Mouse (Mus musculus): ENCODE results near the gene Npm1.

The Npm1 gene

DNA sequence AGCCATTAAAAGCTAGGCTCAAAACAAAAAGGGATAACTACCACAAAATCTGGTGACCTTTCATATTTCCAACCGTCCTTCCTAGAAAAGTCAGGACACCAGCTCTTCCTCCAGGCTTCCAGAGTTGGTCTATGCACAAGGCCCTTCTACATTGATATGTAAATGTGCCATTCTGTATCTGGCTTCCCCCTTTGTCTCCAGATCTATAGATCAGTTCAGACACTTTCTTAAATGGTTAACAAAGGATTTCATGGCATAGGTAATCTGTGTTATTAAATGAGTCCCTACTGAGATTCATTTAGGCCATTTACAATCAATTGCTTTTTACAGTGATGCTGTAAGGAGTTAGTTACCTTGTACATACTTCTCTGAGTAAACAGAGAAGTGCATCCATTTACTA, 16.8 kb upstream of the Npm1 start:
- no peak for DNase-seq

DNA sequence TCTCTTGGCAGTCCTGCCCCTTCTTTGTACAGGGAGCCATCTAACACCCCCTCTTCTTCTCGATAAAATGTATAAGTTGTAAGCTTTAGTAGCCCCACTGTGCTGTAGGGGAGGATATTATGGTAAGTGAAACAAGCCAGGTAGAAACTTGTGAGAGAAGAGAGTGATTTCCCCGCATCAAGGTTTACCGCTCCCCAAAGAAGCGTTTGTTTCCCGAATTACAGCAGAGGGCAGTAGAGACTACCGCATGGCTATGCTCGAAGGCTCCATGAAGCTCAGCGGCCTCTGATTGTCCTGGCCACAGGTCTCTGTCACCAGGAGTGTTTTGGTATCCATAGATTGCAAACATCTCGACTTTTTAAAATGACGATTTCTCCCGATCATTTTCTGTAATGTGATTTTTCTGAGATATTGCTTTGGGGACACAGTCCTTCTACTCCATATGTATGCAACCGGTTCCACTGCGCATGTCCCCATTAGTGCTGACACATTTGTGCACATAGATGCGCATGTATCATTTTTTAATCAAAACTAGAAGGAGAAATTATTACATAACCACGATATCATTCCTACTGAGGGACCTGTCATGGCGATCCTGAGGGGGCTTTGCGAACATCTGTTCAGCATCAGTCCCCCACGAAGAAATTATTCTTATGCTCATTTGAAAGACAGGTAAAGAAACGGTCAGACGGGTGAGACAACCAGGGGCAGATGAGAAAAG, 13.7 kb upstream of the Npm1 start:
- DNase-seq, result peak; percentile 56

DNA sequence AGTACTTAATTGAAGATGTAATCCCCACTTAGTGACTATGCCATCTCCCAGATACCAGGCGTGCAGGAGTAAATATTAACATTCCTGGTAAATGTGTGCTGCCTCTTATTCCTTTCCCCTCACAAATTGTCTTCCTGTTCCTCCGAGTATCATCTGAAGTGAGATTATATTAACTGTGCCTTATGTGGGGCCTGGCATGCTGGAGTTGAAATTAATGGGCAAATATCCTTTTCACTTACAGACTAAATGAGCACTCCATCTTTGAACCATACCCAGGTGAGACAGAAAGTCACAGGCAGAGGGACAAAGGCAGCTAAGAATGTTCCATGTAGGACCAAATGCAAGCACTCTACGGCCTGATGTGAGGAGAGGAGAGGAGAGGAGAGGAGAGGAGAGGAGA, 12.8 kb upstream of the Npm1 start:
- DNase-seq, result no peak

DNA sequence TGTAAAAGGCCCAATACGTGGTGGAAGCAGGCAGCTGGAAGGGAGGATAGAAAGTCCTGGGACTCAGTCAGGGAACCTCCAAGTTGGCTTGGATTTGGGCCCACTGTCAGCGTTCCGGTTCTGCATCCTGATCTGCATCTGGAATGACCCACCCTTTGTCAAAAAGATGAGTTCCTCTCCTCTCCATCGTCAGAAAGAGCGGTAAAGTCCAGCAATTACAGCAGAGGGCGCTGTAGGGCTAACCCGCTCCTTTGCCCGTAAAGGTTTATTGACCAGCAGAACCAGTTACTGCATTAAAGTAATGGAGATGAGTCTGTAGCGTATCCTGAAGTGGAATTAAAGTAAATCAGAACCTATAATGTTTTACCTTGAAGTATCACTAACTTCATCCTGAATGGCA, 7.5 kb upstream of the Npm1 start:
- peak; percentile 51 for DNase-seq

DNA sequence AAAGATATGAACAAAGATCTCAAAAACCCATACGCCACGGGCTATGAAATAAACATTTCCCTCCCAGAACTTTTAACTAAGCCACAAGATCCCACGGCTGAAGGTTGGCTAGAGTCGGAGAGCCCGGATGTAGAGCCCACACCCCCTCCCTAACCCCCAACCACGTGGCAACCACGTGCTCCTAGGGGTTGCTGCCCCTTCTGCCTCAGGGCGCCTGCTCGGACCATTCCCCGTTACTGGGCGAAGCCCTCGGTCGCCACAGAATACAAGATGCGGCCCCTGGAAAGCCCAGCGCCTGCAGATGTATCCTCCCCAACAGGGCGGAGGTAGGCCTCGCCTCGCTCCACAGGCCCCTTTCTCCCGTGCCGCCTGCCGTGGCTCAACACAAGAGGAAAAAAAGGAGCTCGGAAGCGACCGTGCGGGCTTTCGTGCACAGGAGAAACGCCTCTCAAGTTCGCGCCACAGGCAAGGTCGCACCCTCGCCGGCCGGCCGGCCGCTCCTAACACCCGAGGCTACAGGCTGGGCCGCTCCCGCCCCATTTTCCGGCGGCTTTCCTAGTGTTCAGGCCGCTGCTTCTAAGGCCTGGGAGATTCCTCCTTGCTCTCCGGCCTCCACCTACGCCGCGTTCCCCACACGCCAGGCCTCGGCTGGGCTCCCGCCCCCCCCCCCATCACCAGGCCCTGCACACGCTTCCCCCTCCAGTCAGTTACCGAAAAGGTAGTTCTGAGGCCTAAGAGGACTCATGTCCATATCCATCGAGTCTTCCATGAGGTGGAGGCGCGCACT, 602 bp downstream of the Npm1 start:
- DNase-seq, result peak; percentile 57

DNA sequence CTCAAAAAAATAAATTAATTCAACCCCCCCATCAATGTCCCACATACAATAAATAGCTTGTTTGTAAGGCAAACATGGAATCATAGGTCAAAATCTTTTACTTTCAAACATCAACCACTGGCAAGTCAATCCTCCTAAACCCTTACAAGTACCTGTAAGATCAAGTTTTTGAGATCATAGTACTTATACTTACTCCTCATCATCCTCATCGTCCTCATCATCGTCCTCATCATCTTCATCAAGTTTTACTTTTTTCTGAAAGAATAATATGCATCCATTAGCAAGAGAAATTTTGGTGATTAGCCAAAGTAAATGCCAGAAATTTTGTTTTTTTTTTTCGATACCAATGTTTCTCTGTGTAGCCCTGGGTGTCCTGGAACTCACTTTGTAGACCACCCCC, 3.3 kb downstream of the Npm1 start:
- no peak for DNase-seq

DNA sequence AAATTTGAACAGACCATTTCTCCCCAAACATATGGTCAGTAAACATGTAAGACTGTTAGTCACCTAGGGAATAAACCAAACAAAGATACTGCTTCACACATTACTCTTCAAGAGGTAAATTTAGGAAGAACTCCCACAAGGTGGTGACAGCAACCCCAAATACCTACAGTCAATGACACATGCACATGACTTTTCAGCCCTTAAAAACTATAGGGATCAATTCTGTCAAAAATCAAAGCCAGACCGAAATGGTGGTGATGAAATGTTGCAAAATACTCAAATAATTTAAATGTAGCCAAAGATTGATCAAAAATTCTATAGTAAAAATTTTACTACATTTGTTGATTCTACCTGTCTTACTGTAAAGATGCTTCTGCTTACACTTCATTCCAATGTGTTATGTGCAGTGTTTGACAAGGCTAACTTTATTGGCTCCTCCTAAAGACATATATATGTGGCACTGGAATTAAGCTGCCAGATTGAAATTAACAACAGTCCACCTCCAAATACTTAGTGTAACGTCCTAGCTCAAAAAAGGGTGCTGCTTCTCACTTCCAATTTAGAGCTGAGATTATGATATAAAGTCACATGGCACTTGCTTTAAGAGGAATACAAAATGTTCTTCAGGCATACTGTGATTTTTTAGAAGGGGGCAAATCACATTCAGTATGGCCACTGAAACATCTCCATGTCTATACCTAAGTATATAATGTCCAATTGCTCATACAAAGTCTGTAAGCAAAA, 5.4 kb downstream of the Npm1 start:
- DNase-seq, result no peak

DNA sequence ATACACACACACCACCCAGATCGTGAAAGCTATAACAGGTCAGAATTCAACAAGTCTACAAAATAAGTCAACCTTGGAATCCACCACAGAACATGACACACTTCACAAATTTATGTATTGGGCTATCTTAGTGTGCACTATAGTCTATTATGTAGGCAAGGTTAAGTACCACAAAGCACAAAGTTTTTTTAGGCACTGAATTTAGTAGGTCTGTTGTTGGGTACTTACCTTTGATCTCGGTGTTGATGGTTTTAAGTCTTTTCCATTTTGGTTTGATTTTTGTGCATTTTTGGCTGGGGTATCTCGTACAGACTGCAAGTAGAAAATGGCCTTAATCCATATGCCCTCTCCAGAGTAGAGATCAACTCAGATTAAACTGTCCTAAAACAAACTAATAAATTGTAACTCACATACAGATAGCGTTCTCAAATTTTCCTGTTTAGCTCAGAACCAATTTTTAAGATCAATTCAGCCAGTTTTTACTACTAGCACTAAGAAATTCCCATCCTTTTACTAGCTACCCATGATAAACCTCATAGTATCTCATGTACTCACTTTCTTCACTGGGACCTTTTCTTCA, 6.5 kb downstream of the Npm1 start:
- no peak for DNase-seq

DNA sequence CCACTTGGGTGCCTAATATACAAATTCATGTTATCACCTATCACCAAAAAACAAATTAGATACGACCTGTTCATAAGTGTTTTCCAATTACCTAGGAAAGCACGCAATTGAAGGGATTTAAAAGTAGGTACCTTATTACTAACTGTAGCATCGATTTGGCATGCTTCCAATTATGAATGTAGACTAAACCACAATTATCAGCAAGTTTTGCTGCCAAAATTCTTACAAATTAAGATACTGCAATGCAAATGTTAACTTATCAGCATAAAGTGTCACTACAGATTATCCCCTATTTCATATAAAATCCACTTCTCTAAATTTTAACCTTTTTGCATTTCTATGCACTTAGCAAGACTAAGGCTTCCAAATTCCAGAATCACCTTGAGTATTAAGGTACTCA, 8.5 kb downstream of the Npm1 start:
- DNase-seq, result no peak

DNA sequence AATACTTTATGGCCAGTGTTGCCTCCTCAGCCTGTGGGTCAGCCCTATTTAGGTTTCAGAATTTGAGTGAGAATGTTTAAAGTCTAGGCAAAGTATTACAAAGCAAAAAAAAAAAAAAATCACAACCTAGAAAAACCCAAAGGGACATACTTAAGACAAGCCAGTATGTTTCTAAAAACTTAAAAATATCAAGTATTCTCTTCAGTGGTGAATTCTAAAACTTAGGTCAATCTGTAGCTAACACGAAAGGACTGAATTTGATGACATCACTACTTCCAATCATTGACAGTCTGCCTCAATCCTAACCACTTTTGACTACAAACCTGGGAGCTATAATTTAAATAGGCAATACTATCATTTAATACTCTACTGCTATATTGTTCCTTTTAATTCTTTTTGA, 10.0 kb downstream of the Npm1 start:
- DNase-seq, result no peak

DNA sequence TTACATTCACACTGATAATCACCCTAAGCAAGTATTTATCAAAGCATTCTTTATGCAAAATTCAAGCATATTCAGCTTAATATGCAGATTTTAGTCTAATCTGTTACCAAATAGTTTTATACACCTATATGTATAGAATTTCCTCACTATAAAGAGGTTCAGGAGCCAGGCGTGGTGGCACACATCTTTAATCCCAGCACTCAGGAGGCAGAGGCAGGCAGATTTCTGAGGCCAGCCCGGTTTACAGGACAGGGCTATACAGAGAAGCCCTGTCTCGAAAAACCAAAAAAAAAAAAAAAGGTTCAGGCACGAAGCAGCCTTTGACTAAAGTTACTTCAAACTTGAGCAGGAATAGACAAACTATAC, 11.2 kb downstream of the Npm1 start:
- DNase-seq, result no peak

DNA sequence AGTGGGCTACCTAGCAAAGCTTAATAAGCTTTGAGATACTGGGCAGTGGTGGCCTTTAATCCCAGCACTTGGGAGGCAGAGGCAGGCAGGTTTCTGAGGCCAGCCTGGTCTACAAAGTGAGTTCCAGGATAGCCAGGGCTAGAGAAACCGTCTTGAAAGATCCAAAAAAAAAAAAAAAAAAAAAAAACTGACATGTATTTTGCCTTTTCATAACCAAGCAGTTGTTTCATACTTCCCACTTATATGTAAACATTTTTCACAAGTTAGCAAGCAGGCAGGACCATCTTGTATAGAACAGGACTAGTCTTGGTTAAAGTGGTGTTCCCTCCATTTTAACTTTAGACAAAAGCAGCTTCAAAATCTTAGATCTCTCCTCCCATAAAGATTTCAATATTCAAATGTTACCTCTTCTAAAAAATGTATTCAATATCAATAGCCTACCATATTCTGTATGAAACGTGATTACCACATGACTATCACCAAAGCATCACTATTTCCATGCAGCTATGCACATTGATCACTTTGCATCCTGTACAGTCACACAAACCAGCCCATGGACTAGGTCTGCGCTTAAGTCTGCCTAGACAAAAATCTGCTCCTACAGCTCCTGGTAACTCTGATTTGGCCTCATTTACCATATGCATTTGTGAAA, 11.8 kb downstream of the Npm1 start:
- no peak for DNase-seq

DNA sequence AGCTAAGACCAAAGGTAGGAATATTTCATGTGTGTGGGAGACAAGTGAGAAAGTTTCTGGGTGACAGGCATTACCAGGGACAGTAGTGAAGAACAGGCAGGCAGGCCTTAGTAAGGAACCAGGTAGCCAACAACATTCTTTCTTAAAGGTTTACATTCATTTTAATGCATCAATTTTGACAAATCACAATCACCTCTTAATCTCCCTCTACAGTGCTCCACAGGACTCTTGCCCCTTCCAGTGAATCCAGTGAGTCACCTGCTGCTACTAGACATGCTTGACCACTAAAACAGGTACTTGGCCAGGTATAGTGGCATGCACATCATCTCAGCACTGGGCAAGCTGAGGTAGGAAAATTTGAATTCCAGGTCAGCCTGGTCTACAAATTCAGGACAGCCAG, 12.6 kb downstream of the Npm1 start:
- no peak for DNase-seq

DNA sequence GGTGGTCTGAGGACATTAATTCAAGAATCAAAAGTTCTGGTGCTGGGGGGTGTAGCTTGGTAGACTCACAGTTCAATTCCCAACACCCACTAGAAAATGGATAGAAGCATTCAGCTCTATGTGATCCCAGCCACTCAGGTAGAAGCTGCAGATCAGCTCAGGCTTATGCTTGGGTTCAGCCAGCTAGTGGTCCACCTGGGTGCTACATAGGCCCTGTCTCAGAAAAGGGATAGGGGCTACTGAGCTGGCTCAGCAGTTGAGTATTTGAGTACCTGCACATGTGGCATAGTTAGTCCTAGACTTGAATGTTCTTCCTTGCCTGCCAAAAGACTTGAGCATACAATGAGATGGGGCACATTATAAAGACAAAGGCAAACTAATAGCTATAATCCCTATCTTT, 13.6 kb downstream of the Npm1 start:
- DNase-seq, result no peak

DNA sequence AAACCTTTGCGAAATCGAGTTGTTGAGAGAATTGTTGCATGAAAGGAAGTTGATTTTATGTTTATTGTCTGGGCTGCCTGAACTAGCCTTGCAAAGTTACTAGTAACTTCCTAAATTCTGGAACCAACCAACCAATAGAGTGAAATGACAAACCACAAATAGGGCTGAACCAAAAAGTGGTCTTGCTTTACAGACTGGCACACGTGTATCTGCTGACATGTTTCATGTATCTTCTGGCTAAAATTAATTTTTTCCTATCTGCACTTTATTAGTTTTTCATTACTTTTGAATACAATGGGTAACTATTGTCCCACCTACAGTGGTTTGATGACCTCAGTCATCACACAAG, 13.9 kb downstream of the Npm1 start:
- no peak for DNase-seq

DNA sequence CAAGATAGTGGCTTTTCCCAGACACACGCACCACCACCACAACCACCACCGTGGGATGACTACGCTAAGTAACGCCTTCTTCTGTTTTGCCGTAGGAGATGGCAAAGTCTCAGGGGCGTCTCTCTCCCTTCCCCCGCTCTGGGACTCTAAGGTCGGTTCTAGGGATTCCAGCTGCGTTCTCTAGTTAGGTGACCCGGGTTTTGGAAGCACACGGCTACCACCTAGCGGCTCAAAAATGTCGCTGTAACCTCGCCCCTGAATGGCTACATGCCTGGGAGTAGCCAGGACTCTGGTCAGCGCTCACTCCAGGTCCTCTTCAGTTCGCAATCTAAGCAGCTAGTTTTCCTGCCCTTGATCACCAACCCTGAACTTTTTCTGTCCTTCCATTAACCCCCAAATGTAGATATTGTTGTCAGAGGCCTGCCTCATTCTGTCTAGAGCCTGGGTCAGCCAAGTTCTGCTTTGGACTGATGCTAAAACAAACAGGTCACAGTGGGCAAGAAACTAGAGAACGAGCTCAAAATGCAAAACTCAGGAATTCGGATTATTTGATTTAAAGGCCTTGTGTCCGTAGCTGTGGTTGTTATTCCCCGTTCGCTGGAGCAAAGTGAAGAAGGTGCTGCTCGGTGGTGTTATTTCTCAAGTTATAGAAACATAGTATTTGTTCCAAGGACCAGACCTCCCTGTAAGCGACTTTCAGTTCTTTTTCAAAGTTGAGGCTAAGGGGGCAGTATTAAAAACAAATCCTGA, 14.5 kb downstream of the Npm1 start:
- DNase-seq, result peak; percentile 70

DNA sequence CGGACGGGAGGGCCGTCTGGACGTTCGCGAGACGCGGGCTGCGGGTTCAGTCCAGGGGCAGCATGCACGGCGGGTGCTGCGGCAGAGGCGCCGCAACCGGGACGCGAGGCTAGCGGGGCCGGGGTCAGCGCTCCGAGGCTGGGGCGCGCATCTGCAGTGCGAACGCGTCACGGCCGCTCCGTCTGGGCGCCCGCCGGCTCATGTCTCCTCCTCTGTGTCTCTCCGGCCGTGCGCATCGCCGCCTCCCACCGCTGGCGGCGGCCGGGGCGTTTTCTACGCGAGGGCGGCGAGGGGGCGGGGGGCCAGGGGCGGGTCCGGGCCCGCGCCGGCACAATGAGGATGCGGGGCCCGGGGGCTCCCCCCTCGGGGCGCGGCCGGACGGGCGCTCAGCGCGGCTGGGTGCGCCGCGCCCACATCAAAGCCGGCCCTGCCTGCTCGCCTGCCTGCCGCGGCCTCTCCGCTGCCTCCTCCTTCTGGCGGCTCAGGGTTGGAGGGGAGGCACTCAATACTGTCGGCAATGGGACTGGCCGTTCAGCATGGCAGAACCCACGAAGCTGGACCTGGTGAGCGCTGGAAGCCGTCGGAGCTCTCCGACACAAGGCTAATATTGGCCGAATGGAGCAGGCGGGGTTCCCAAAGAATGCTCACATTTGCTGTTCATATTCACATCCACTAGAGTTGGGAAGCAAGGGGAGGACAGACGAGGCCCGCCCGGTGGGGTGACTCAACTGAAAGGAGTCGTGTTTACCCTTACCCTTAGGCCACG, 15.3 kb downstream of the Npm1 start:
- no peak for DNase-seq

DNA sequence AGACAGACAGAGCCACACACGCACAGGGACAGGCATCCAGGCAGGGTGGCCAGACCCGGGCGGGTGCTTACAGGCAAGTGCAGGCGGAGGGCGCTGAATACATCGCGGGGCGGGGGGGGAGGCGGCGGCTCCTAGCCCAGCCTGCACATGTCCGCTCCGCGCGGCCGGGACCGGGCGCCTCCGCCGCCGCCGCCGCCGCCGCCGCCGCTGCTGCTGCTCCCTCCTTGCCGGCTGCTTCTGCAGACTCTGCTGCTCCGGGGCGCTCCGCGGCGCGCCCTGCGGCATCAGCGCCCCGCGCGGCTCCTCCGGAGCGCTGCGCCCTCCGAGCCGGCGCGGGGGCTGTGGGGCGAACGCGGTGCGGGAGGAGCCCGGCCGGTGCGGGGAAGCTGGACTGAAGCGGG, 15.8 kb downstream of the Npm1 start, which contains the start of gene Fgf18:
Gene Fgf18 (minus strand): TSS at position 230 of the 401 bp plus-strand sequence.
- DNase-seq, result peak; percentile 20

DNA sequence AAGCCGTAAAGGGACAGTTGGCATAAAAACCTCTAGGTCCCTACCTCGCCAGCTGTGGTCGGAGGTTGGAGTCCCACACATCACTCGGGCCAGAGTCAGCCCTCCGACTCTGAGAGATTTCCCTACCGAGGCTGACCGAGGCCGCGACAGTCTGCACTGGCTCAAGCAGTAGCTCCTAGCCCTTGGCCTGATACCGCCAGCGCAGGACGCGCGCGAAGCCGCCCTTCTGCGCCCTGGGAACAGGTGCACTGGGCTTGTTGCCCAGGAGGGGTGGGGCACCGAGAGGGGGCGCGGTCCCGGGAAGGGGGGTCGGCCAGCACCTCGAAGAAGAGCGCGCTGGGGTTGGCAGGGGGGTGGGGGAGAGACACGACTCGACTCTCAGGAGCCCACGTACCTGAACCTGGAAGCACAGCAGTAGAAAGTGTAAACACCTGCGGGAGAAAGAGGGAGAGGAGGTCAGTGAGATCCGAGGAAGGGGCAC, 16.3 kb downstream of the Npm1 start:
- peak; percentile 20 for DNase-seq

DNA sequence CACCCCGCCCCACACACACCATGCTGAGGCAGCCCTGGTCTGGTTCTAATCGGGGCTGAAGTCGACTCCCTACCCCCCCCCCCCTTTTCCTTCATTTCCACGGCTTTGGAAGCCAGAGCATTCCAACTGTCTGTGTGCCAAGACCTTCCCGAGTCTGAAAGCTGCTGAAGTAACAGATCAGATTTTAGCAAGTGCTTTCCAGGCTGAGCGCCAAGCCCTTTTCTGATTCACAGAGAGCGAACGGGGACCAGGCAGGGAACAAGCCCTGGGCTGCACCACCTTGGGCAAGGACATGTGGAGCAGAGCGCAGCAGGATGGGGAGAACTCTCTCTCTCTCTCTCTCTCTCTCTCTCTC, 16.9 kb downstream of the Npm1 start:
- peak; percentile 39 for DNase-seq

Measured in cerebellum, adult 8-10 months (tissue).